Mouse (Mus musculus) hindbrain, embryonic 11.5 days (tissue): ENCODE data around the gene Crygb. TPM values are rescaled to one million over a fixed set of nuclear protein-coding genes. Genes with fewer than 3 reads are reported as not detected.
"Not testable (repeated sequence)": the region's sequence is repeated elsewhere in the genome, so short reads cannot be mapped to it uniquely, and the experiment has no call there.

ENCODE experiments used
- ATAC-seq: fragments of 200-750 bp; cut with Nextera tagmentation; 2 replicates; pipeline ENCODE4 v1.8.0; 2017; ENCODE audit warnings: mild to moderate bottlenecking, moderate TSS enrichment, moderate library complexity; ENCODE audit not compliant: low FRiP score
- DNase-seq: peaks from one replicate; pipeline ENCODE4 v3.0.0-alpha.2; 2015; ENCODE audit warnings: low spot score
- H3K27ac ChIP-seq: fragments of 300-500 bp; sonication (generic); 2 replicates; pipeline ENCODE4 v1.5.1; 2014; ENCODE audit warnings: mild to moderate bottlenecking, low read depth, low read length
- H3K27me3 ChIP-seq: fragments of 300-500 bp; sonication (generic); 2 replicates; pipeline ENCODE4 v1.6.1; 2014; ENCODE audit warnings: mild to moderate bottlenecking, low read length, moderate library complexity, mixed read lengths; ENCODE audit not compliant: control insufficient read depth, insufficient read depth
- H3K36me3 ChIP-seq: fragments of 300-500 bp; sonication (generic); 2 replicates; pipeline ENCODE4 v1.6.1; 2014; ENCODE audit warnings: mild to moderate bottlenecking, low read length, moderate library complexity, mixed read lengths; ENCODE audit not compliant: control insufficient read depth, insufficient read depth
- H3K4me1 ChIP-seq: fragments of 300-500 bp; sonication (generic); replicated peaks from 2 replicates; pipeline ENCODE4 v1.6.1; 2014; ENCODE audit warnings: low read length, mixed read lengths; ENCODE audit not compliant: control insufficient read depth, insufficient read depth
- H3K4me2 ChIP-seq: fragments of 300-500 bp; sonication (generic); replicated peaks from 2 replicates; pipeline ENCODE4 v1.6.1; 2014; ENCODE audit warnings: mild to moderate bottlenecking, low read depth, low read length
- H3K4me3 ChIP-seq: fragments of 300-500 bp; sonication (generic); 2 replicates; pipeline ENCODE4 v1.5.1; 2014; ENCODE audit warnings: low read depth, low read length
- H3K9ac ChIP-seq: fragments of 300-500 bp; sonication (generic); 2 replicates; pipeline ENCODE4 v1.6.1; 2014; ENCODE audit warnings: low read depth, low read length
- H3K9me3 ChIP-seq: fragments of 300-500 bp; sonication (generic); 2 replicates; pipeline ENCODE4 v1.6.1; 2016; ENCODE audit warnings: low read length; ENCODE audit not compliant: control insufficient read depth
- WGBS: fragments of 180-500 bp; shearing (Covaris S2); extraction: QIAGEN DNeasy Blood & Tissue Kit; methylation state at CpG from one replicate; pipeline ENCODE4 v1.1.7; 2014; 5-methylcytosine and 5-hydroxymethylcytosine counted together
- polyA plus RNA-seq: library from polyadenylated mRNA; unstranded; fragments of >200 nt; fragmentation: Nextera tagmentation; extraction: Ambion mirVana; gene quantifications from 2 replicates; pipeline ENCODE4 v1.2.1, GENCODE M21; 2014

Gene Crygb
- polyA plus RNA-seq, 1 experiment from 2014 or later, result not detected

- H3K4me1 ChIP-seq, H3K9me3 ChIP-seq, H3K4me2 ChIP-seq, DNase-seq, ATAC-seq, H3K27ac ChIP-seq, H3K9ac ChIP-seq, H3K4me3 ChIP-seq, H3K27me3 ChIP-seq, H3K36me3 ChIP-seq: not testable (repeated sequence)
- WGBS, result 36% methylated on average over 8 of the region's 12 CpGs
These were observed 31.1 kb downstream of the Crygb start, which contains the start of gene Cryge for GRCm38 (mm10) chr1:65050952-65051351. Gene Cryge, minus strand, starts transcription at chr1:65051149.

- Histone ChIP-seq H3K9ac (no peak overlapping the region), H3K9me3 (no peaks in the 10 kb centered on the region), H3K4me1 (no peaks in the 10 kb centered on the region; the same call in 1 of the 2 replicates), H3K36me3 (no peaks in the 10 kb centered on the region), H3K27me3 (no peaks in the 10 kb centered on the region), H3K27ac (no peak overlapping the region), H3K4me3 (no peak overlapping the region), H3K4me2 (no peak overlapping the region)
- ATAC-seq, result no peak
- DNase-seq, result no peak
- 59% methylated on average over 12 of the region's 12 CpGs for WGBS
These were observed 33.3 kb downstream of the Crygb start for GRCm38 (mm10) chr1:65048781-65049180.

GRCm38 (mm10) chr1:65046401-65047109 is 35.5 kb downstream of the Crygb start:
- 38% methylated on average over 8 of the region's 8 CpGs for WGBS
- H3K4me1 ChIP-seq, result no peaks in the 10 kb centered on the region
- H3K36me3 ChIP-seq, result no peaks in the 10 kb centered on the region
- no peak overlapping the region for H3K9ac ChIP-seq
- ATAC-seq (peak; percentile 59; the same call in 1 of the 2 replicates), DNase-seq (peak; percentile 56)
- H3K9me3 ChIP-seq, result no peaks in the 10 kb centered on the region
- no peak overlapping the region for H3K4me3 ChIP-seq
- H3K4me2 ChIP-seq, result no peak overlapping the region
- no peaks in the 10 kb centered on the region for H3K27me3 ChIP-seq
- H3K27ac ChIP-seq, result no peak overlapping the region

GRCm38 (mm10) chr1:65043433-65043832 is 38.7 kb downstream of the Crygb start:
- no peaks in the 10 kb centered on the region for H3K9me3 ChIP-seq
- no peak overlapping the region for H3K9ac ChIP-seq
- no peak for DNase-seq
- WGBS, result 90% methylated on average over 2 of the region's 2 CpGs
- H3K4me2 ChIP-seq, result no peak overlapping the region
- H3K4me1 ChIP-seq, result no peaks in the 10 kb centered on the region
- no peaks in the 10 kb centered on the region for H3K36me3 ChIP-seq
- H3K27me3 ChIP-seq, result no peaks in the 10 kb centered on the region
- H3K27ac ChIP-seq, result no peak overlapping the region
- ATAC-seq, result no peak
- H3K4me3 ChIP-seq, result no peak overlapping the region

GRCm38 (mm10) chr1:65041837-65042236 is 40.3 kb downstream of the Crygb start:
- Histone ChIP-seq H3K27ac (no peak overlapping the region), H3K9ac (no peak overlapping the region), H3K4me3 (no peak overlapping the region), H3K27me3 (no peaks in the 10 kb centered on the region), H3K9me3 (no peaks in the 10 kb centered on the region), H3K4me2 (no peak overlapping the region), H3K4me1 (no peaks in the 10 kb centered on the region), H3K36me3 (no peaks in the 10 kb centered on the region)
- ATAC-seq (no peak), DNase-seq (no peak)
- WGBS, result 91% methylated on average over 3 of the region's 3 CpGs

GRCm38 (mm10) chr1:65040806-65041205 is 41.3 kb downstream of the Crygb start:
- Histone ChIP-seq H3K36me3 (no peaks in the 10 kb centered on the region), H3K4me3 (no peak overlapping the region), H3K27ac (no peak overlapping the region), H3K4me2 (no peak overlapping the region), H3K4me1 (no peaks in the 10 kb centered on the region), H3K9ac (no peak overlapping the region), H3K9me3 (no peaks in the 10 kb centered on the region), H3K27me3 (no peaks in the 10 kb centered on the region)
- WGBS, result 82% methylated on average over 6 of the region's 6 CpGs
- ATAC-seq, result no peak
- no peak for DNase-seq

- ATAC-seq, result no peak
- Histone ChIP-seq H3K27me3 (no peaks in the 10 kb centered on the region), H3K4me1 (no peaks in the 10 kb centered on the region), H3K4me2 (no peak overlapping the region), H3K36me3 (no peaks in the 10 kb centered on the region), H3K4me3 (no peak overlapping the region), H3K9ac (no peak overlapping the region), H3K27ac (no peak overlapping the region), H3K9me3 (no peaks in the 10 kb centered on the region)
- no peak for DNase-seq
- 75% methylated on average over 3 of the region's 3 CpGs for WGBS
These were observed 42.4 kb downstream of the Crygb start for GRCm38 (mm10) chr1:65039679-65040078.

GRCm38 (mm10) chr1:65037542-65037941 is 44.5 kb downstream of the Crygb start:
- Histone ChIP-seq H3K4me3 (no peak overlapping the region), H3K36me3 (no peaks in the 10 kb centered on the region), H3K9ac (no peak overlapping the region), H3K4me1 (no peaks in the 10 kb centered on the region), H3K4me2 (no peak overlapping the region), H3K27ac (no peak overlapping the region), H3K27me3 (no peaks in the 10 kb centered on the region), H3K9me3 (no peaks in the 10 kb centered on the region)
- ATAC-seq (no peak), DNase-seq (no peak)
- WGBS, result 90% methylated on average over 2 of the region's 2 CpGs

- ATAC-seq (no peak), DNase-seq (no peak)
- Histone ChIP-seq H3K9ac (no peak overlapping the region), H3K9me3 (no peaks in the 10 kb centered on the region), H3K4me1 (no peaks in the 10 kb centered on the region), H3K36me3 (no peaks in the 10 kb centered on the region), H3K27ac (no peak overlapping the region), H3K27me3 (no peaks in the 10 kb centered on the region), H3K4me2 (no peak overlapping the region), H3K4me3 (no peak overlapping the region)
- 50% methylated on average over 3 of the region's 3 CpGs for WGBS
These were observed 46.6 kb downstream of the Crygb start for GRCm38 (mm10) chr1:65035513-65035912.
